Mouse (Mus musculus): ENCODE results near the gene Cd3e. TPM values are rescaled to one million over a fixed set of nuclear protein-coding genes. Genes with fewer than 3 reads are reported as not detected.

Cd3e gene
- total RNA-seq, 2 experiments from 2014 or later = 2.0 to 2.4 TPM

DNA sequence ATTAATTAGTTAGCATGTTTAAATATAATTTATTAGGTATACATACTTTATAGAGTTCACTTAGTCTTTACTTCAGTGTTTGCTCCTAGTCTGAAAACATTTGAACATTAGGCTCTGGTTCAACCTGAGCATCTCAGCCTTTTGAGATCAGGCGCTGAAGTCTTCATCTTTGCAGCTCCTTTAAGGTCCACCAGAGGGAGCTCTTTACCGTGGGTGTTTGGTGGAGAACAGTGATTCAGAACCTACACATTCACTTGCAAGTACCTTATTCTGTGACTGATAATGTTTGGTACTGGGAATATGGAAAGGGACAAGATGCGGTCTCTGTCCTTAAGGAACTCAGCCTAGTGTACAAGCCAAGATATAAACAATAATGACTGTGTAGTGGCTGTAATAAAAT lies 13.4 kb upstream of the Cd3e start:
- peak; percentile 67 to 79 for DNase-seq
- intact Hi-C loops (cut with DNase I) = loop anchor here (1.0 to 5.0 kb wide), 2 partner anchors 110 to 124 kb away; no protein-coding TSS in a partner anchor

GRCm38 (mm10) chr9:45018031-45018430 lies 8.6 kb upstream of the Cd3e start:
- intact Hi-C loops (cut with DNase I) = no loop called here

DNA sequence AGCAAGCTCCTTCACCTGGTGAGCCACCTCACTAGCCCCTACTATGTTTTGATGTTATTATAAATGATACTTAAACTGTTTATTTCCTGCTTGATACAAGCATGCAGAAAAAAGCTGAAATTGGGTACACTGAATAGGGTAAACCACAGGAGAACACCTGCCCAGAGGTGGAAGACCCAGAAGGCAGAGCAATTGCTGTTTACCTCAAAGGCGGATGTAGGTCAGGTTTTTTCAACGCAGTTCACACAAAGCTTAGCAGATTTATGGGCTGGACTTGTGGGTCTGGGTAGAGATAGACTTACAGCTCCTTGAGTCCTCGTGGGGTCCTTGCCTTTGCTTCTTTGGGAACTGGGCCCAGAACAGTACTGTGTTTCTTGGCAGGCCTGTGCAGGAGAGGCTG lies 6.4 kb upstream of the Cd3e start:
- DNase-seq = no peak
- intact Hi-C loops (cut with DNase I) = no loop called here

More at GRCm38 (mm10) chr9:45018031-45018430, 8.6 kb upstream of the Cd3e start:
- DNase-seq = no peak

DNA sequence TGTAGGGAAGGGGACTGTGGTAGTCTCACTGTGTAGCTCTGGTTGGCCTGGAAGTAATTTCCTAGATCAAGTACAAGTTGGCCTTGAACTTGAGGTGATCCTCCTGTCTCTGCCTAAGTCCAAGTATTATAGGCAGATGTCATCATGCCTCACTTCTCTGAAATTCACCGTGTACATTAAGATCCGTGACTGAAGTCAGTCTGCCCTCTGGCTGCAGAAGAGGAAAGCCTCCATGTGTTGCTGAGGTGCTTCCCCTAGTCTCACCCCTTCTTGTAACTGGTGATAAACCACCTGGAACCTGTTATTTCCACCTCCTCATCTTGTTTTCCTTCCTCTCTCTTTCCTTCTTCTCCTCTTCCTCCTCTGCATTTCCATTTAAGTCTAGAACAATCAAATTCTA lies 5.5 kb upstream of the Cd3e start:
- DNase-seq = no peak
- intact Hi-C loops (cut with DNase I) = no loop called here

- no peak for DNase-seq
- intact Hi-C loops (cut with DNase I) = no loop called here
Observed at GRCm38 (mm10) chr9:45011291-45011690, 1.9 kb upstream of the Cd3e start.

DNA sequence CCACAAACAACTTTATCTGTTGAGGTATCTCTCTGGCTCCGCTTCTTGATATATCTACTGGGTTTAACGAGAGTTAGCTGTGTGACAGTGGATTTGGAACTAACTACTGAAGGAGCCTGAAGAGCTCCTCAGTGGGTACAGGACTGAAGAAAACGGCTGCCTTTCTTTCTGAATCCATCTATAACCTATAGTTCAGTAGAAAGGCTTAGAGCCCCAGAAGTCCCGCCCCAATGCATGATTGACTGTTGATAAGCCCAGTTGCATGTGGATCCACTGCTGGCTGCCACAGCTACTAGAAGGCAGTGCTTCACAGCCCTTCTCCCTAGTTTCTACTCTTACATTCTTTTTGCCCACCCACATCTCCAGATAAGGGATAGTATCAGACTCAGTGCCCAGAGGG lies 1.0 kb upstream of the Cd3e start:
- no peak for DNase-seq
- intact Hi-C loops (cut with DNase I) = no loop called here

- no peak for DNase-seq
- intact Hi-C loops (cut with DNase I) = no loop called here
Observed at GRCm38 (mm10) chr9:45008342-45008741, 1.1 kb downstream of the Cd3e start.

- DNase-seq = no peak
- intact Hi-C loops (cut with DNase I) = no loop called here
Observed at GRCm38 (mm10) chr9:45007404-45007803, 2.0 kb downstream of the Cd3e start.

DNA sequence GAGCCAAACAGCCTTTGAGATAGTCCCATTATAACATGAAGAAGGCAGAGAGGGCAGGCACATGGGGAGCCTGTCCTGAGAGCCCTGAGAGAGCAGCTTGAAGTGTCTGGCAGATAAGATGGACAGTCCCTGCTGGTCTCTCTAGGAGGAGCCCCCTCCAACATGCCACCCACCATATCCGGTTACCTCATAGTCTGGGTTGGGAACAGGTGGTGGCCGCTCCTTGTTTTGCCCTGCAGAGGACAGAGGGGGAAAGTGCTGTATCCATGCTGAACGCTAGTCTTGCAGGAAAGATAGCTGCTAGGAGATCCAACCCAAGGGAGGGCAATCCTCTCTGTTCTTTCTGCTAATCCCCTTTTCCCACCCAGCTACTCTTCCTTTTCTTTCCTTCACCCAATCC lies 9.2 kb downstream of the Cd3e start:
- intact Hi-C loops (cut with DNase I) = no loop called here
- no peak for DNase-seq

- no peak for DNase-seq
- intact Hi-C loops (cut with DNase I) = no loop called here
Observed at GRCm38 (mm10) chr9:44999776-45000175, 9.7 kb downstream of the Cd3e start.

DNA sequence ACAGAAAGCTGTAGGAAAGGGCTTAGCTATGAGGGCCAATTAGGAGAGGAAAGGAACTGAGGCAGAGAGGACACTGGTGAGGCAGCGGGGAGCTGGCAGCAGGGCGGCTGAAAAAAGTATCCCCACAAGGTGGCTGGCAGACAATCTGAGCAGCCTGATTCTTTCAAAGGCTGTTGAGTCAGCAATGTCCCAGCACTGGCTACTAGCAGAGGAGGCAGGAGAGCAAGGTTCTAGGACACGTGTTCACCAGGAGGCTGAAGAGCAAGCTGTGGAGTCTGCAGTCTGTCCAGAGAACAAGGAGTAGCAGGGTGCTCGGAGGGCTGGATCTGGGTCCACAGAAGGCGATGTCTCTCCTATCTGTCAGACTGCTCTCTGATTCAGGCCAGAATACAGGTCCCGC lies 10.3 kb downstream of the Cd3e start:
- DNase-seq = no peak
- intact Hi-C loops (cut with DNase I) = no loop called here

- DNase-seq = no peak
Observed at GRCm38 (mm10) chr9:44998138-44998537, 11.3 kb downstream of the Cd3e start.

GRCm38 (mm10) chr9:44996590-44996989 lies 12.8 kb downstream of the Cd3e start:
- intact Hi-C loops (cut with DNase I) = no loop called here
- no peak for DNase-seq

More at GRCm38 (mm10) chr9:44998138-44998537, 11.3 kb downstream of the Cd3e start:
- intact Hi-C loops (cut with DNase I) = no loop called here

DNA sequence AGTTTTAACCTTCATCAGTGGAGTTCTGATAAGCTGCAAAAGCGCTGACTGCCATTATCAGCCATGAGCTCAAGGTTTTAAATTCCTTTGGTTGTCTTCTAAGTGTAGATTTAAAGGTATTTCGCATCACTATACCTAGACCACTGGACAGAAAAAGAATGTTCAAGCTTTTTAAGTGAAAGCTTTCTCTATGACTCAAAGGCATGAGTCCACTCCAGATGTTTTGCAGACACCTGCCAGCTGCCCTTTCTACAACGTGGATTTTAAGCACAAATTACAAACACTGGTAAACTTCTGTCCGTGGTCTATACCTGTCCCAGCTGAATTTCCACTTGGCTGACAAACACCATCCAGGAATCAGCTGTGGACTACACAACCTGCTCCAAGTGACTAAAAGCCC lies 14.5 kb downstream of the Cd3e start:
- intact Hi-C loops (cut with DNase I) = no loop called here
- DNase-seq = no peak

DNA sequence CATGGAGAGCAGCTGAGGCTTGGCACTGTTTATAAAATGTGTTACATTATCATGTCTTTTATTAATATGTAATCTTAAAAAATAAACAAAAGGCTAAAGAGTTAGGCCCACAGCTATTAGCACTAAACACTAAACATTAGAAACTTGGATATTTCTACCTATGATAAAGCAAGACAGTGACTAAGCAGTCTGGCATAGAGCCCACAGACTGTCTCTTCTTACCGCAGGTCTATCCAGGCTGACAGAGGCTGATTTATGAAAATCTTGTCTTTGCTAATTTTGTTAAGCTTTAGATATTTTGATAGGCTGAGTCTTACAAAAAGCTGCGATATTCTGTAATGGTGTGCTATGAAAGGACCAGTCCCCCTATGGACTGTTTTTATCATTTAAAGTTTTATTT lies 16.2 kb downstream of the Cd3e start:
- DNase-seq = no peak
- intact Hi-C loops (cut with DNase I) = no loop called here

DNA sequence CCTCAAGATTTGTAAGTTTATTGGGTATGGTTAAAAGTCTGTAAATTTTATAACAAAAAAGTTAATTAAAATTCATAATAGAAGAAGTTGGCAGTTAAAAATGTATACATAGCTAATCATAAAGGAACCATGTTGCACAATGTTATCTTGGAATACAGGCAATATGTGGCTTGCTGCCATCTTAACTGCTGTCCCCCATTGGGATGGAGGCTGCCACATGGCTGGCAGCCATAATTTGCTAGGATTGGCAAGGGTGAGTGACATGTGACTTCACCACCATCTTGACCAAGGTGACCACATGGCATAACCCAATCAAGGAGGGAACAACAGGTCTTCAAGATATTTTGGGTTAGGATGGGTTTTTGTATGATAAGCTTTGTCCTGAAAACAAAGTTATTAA lies 17.2 kb downstream of the Cd3e start:
- DNase-seq = no peak

DNA sequence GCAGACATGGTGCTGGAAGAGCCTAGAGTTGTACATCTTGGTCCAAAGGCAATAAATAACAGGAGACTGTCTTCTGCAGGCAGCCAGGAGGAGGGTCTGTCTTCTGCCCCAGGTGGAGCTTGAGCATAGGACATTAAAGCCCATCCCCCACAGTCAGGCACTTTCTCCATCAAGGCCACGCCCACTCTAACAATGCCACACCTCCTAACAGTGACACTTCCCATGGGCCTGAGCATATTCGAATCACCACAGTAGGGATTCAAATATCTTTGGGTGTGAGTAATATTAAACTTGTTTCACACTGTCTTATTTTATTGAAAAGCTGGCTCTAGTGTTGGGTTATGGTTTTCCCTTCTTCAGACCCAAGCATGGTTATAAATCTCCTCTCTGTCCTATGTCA lies 17.6 kb downstream of the Cd3e start:
- no peak for DNase-seq
- intact Hi-C loops (cut with DNase I) = no loop called here

More for the DNA sequence above, 17.2 kb downstream of the Cd3e start:
- intact Hi-C loops (cut with DNase I) = no loop called here

DNA sequence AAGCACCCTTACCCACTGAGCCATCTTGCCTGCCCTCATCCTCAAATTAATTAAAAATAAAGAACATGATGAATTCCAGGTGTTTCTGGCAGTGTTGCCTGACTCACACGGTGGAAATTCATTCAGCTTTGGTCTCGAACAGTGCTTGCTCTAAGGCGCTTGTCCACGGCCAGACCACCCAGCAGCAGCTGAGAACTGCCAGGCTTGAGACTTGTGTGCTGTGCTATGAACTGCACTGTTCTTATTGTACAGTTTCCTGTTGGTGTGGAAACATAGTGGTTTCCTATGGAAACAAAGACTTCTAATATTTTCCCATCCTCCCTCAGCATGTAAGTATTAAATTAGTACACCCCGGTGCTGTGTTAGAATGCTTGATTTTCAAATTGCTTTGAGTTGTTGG lies 22.5 kb downstream of the Cd3e start:
- no peak for DNase-seq
- intact Hi-C loops (cut with DNase I) = no loop called here

- peak; percentile 18 to 19 for DNase-seq
- intact Hi-C loops (cut with DNase I) = no loop called here
Observed at GRCm38 (mm10) chr9:44986242-44986781, 23.1 kb downstream of the Cd3e start.

- intact Hi-C loops (cut with DNase I) = no loop called here
- DNase-seq = no peak
Observed at GRCm38 (mm10) chr9:44985721-44986161, 23.7 kb downstream of the Cd3e start.

GRCm38 (mm10) chr9:44983001-44983400 lies 26.4 kb downstream of the Cd3e start:
- DNase-seq = no peak

DNA sequence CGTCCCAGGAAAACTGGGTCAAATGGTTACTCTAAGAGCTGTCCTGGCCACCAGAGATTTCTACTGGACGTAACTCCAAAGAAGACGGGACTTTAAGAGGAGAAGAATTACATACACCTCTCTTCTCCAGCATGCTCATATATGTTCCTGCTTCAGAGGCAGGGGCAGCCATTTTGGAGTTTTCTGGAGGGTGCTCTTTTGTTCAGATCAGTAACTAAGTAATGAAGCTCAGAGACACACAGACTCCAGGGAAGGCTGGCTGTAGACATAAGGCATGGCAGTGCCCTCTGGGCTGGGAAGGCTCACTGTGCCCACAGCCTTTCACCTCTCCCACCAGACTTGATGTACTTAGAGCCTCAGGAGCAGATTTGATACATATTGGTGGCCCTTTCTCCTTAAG lies 26.9 kb downstream of the Cd3e start:
- intact Hi-C loops (cut with DNase I) = no loop called here
- no peak for DNase-seq

More at GRCm38 (mm10) chr9:44983001-44983400, 26.4 kb downstream of the Cd3e start:
- intact Hi-C loops (cut with DNase I) = no loop called here

- no peak for DNase-seq
- intact Hi-C loops (cut with DNase I) = no loop called here
Observed at GRCm38 (mm10) chr9:44982081-44982480, 27.3 kb downstream of the Cd3e start.

Data from heart, postnatal 10 days (tissue).